Mouse (Mus musculus) ES-E14 (cell line): ENCODE results near the gene Trappc3. TPM values are rescaled to one million over a fixed set of nuclear protein-coding genes. Genes with fewer than 3 reads are reported as not detected.

Experiments
- DNase-seq: peaks from one replicate; pipeline ENCODE4 v3.0.0-alpha.2; 2013; ENCODE audit warnings: low read depth, low spot score
- H3K27ac ChIP-seq: 2 replicates; pipeline ENCODE4 v1.5.1; 2012; ENCODE audit warnings: low read depth, mild to moderate bottlenecking, low read length, moderate library complexity, mixed read lengths; ENCODE audit not compliant: poor library complexity, insufficient read depth, severe bottlenecking
- H3K36me3 ChIP-seq: 2 replicates; pipeline ENCODE4 v1.6.1; 2012; ENCODE audit warnings: mild to moderate bottlenecking, low read length, moderate library complexity, mixed read lengths; ENCODE audit not compliant: control insufficient read depth, poor library complexity, insufficient read depth, severe bottlenecking
- H3K4me1 ChIP-seq, 2 experiments: fragments of 150-350 bp in 1 of 2; sonication (generic) in 1 of 2; 2 replicates each; pipeline ENCODE4 v1.6.1; 2012; ENCODE audit warnings: low read length in 2 of 2, mild to moderate bottlenecking in 1 of 2, mixed read lengths in 1 of 2; ENCODE audit not compliant: control insufficient read depth in 2 of 2, insufficient read depth in 2 of 2, poor library complexity in 1 of 2
- H3K4me3 ChIP-seq, 2 experiments: fragments of 150-350 bp in 1 of 2; sonication (generic) in 1 of 2; 2 replicates each; pipeline ENCODE4 v1.5.1; 2012; ENCODE audit warnings: low read length in 2 of 2, low read depth in 1 of 2, mild to moderate bottlenecking in 1 of 2, mixed read lengths in 1 of 2; ENCODE audit not compliant: insufficient read depth in 1 of 2, poor library complexity in 1 of 2, severe bottlenecking in 1 of 2
- H3K9ac ChIP-seq: 2 replicates; pipeline ENCODE4 v1.6.1; 2012; ENCODE audit warnings: low read depth, mild to moderate bottlenecking, low read length, mixed read lengths; ENCODE audit not compliant: poor library complexity, insufficient read depth, severe bottlenecking
- H3K9me3 ChIP-seq: fragments of 150-350 bp; sonication (generic); 2 replicates; pipeline ENCODE4 v1.6.1; 2012; ENCODE audit warnings: low read depth, mild to moderate bottlenecking, low read length; ENCODE audit not compliant: control insufficient read depth, insufficient read depth
- CHD2 ChIP-seq: IDR thresholded peaks from 2 replicates; pipeline ENCODE4 v1.6.1; 2014; ENCODE audit warnings: mild to moderate bottlenecking, low read depth, low read length, inconsistent platforms
- HCFC1 ChIP-seq: IDR thresholded peaks from 2 replicates; pipeline ENCODE4 v1.6.1; 2012; ENCODE audit warnings: low read length, inconsistent platforms, borderline replicate concordance; ENCODE audit not compliant: insufficient read depth
- MAFK ChIP-seq: IDR thresholded peaks from 2 replicates; pipeline ENCODE4 v1.6.1; 2014; ENCODE audit warnings: mild to moderate bottlenecking, low read depth, low read length, inconsistent platforms; ENCODE audit not compliant: insufficient read depth
- ZC3H11A ChIP-seq: IDR thresholded peaks from 2 replicates; pipeline ENCODE4 v1.6.1; 2012; ENCODE audit warnings: low read depth, mild to moderate bottlenecking, inconsistent platforms, low read length, borderline replicate concordance
- ZNF384 ChIP-seq: IDR thresholded peaks from 2 replicates; pipeline ENCODE4 v1.6.1; 2012; ENCODE audit warnings: low read depth, low read length, inconsistent platforms
- in situ Hi-C, 2 experiments: fragments of 600-800 bp; cut with MboI; formaldehyde crosslinking; loops; one replicate each; pipeline ENCODE4 v1.15.1; 2025; ENCODE audit warnings: low sequenced_read_pairs in 2 of 2, inconsistent platforms in 1 of 2; ENCODE audit not compliant: unreplicated experiment in 2 of 2
- total RNA-seq: library from RNA; depleted of rRNA; stranded (reverse); fragments of 300-350 nt; gene quantifications from 2 replicates; pipeline ENCODE4 v1.2.3, GENCODE M21; 2012

The Trappc3 gene
- total RNA-seq, 1 experiment = 54.8 TPM

GRCm38 (mm10) chr4:126309211-126309921, 47.2 kb downstream of the Trappc3 start:
- H3K36me3 ChIP-seq = no peaks in the 10 kb centered on the region
- peak overlapping the region; percentile 52 to 63 for H3K4me3 ChIP-seq
- H3K9ac ChIP-seq = no peak overlapping the region
- H3K9me3 ChIP-seq = no peaks in the 10 kb centered on the region
- in situ Hi-C loops = loop anchor here (5.0 to 10.0 kb wide), 2 partner anchors 85 to 87 kb away; no protein-coding TSS in a partner anchor
- peaks cover 2 to 11% of the 10 kb centered on the region in 2 experiments; a peak in 1 of 4 replicates for H3K4me1 ChIP-seq
- no peak overlapping the region for H3K27ac ChIP-seq
- no peak for DNase-seq
- TF ChIP-seq HCFC1 (no peak), MAFK (no peak), CHD2 (no peak), ZC3H11A (no peak), ZNF384 (no peak)

GRCm38 (mm10) chr4:126309922-126310309, 47.8 kb downstream of the Trappc3 start:
- no peaks in the 10 kb centered on the region for H3K36me3 ChIP-seq
- peak overlapping the region; percentile 52 to 63 for H3K4me3 ChIP-seq
- no peak overlapping the region for H3K27ac ChIP-seq
- no peak overlapping the region for H3K9ac ChIP-seq
- DNase-seq = peak; percentile 95
- in situ Hi-C loops = loop anchor here (5.0 to 10.0 kb wide), 2 partner anchors 85 to 88 kb away; no protein-coding TSS in a partner anchor
- H3K9me3 ChIP-seq = no peaks in the 10 kb centered on the region
- H3K4me1 ChIP-seq = peaks cover 2 to 11% of the 10 kb centered on the region in 2 experiments; a peak in 1 of 4 replicates
- TF ChIP-seq HCFC1 (no peak), CHD2 (no peak), MAFK (no peak), ZC3H11A (peak; percentile 81), ZNF384 (no peak)

- Histone ChIP-seq H3K36me3 (no peaks in the 10 kb centered on the region), H3K4me3 (no peak overlapping the region), H3K4me1 (peaks cover 2 to 11% of the 10 kb centered on the region in 2 experiments; a peak in 1 of 4 replicates), H3K9me3 (no peaks in the 10 kb centered on the region), H3K9ac (no peak overlapping the region), H3K27ac (no peak overlapping the region)
- in situ Hi-C loops = no loop called here
- TF ChIP-seq MAFK = no peak
- TF ChIP-seq ZNF384 = no peak
- no peak for TF ChIP-seq CHD2
- no peak for TF ChIP-seq ZC3H11A
- TF ChIP-seq HCFC1 = no peak
- DNase-seq = no peak
These were observed 48.2 kb downstream of the Trappc3 start for GRCm38 (mm10) chr4:126310344-126310743.

- no peak overlapping the region for H3K4me3 ChIP-seq
- no peak overlapping the region for H3K9ac ChIP-seq
- no peak overlapping the region for H3K27ac ChIP-seq
- H3K4me1 ChIP-seq = peaks cover 2 to 9% of the 10 kb centered on the region in 2 experiments; a peak in 1 of 4 replicates
- no peak for DNase-seq
- H3K9me3 ChIP-seq = no peaks in the 10 kb centered on the region
- TF ChIP-seq ZC3H11A (no peak), HCFC1 (no peak), MAFK (no peak), ZNF384 (no peak), CHD2 (no peak)
- peaks cover 11% of the 10 kb centered on the region for H3K36me3 ChIP-seq
- in situ Hi-C loops = no loop called here
These were observed 49.6 kb downstream of the Trappc3 start for GRCm38 (mm10) chr4:126311566-126312200.
